Mouse (Mus musculus): Measurements from ENCODE around the gene Slc38a11.
A peak's percentile ranks its signal among the peaks of the same experiment; 100 is the strongest.

Slc38a11 gene

GRCm38 (mm10) chr2:65321998-65322754, 41.7 kb downstream of the Slc38a11 start:
- no peak for DNase-seq (ENCODE audit: low read depth, low spot score)

- DNase-seq (ENCODE audit: low read depth, low spot score), result no peak
Observed at GRCm38 (mm10) chr2:65320975-65321374, 42.9 kb downstream of the Slc38a11 start.

GRCm38 (mm10) chr2:65316721-65317120, 47.1 kb downstream of the Slc38a11 start:
- no peak for DNase-seq (ENCODE audit: low read depth, low spot score)

GRCm38 (mm10) chr2:65311250-65311649, 52.6 kb downstream of the Slc38a11 start:
- no peak for DNase-seq (ENCODE audit: low read depth, low spot score)

- peak; percentile 82 for DNase-seq (ENCODE audit: low read depth, low spot score)
Observed at GRCm38 (mm10) chr2:65296541-65296940, 67.3 kb downstream of the Slc38a11 start.

- DNase-seq (ENCODE audit: low read depth, low spot score), result peak; percentile 25
Observed at GRCm38 (mm10) chr2:65294092-65294491, 69.7 kb downstream of the Slc38a11 start.

GRCm38 (mm10) chr2:65293411-65293810, 70.4 kb downstream of the Slc38a11 start:
- no peak for DNase-seq (ENCODE audit: low read depth, low spot score)

- no peak for DNase-seq (ENCODE audit: low read depth, low spot score)
Observed at GRCm38 (mm10) chr2:65289721-65290120, 74.1 kb downstream of the Slc38a11 start.

- DNase-seq (ENCODE audit: low read depth, low spot score), result no peak
Observed at GRCm38 (mm10) chr2:65288696-65289095, 75.1 kb downstream of the Slc38a11 start.

GRCm38 (mm10) chr2:65285380-65285779, 78.5 kb downstream of the Slc38a11 start:
- DNase-seq (ENCODE audit: low read depth, low spot score), result no peak

- DNase-seq (ENCODE audit: low read depth, low spot score), result no peak
Observed at GRCm38 (mm10) chr2:65282979-65283378, 80.9 kb downstream of the Slc38a11 start.

GRCm38 (mm10) chr2:65279029-65279690, 84.7 kb downstream of the Slc38a11 start:
- no peak for DNase-seq (ENCODE audit: low read depth, low spot score)

GRCm38 (mm10) chr2:65275443-65276061, 88.3 kb downstream of the Slc38a11 start:
- no peak for DNase-seq (ENCODE audit: low read depth, low spot score)

- no peak for DNase-seq (ENCODE audit: low read depth, low spot score)
Observed at GRCm38 (mm10) chr2:65273910-65274309, 89.9 kb downstream of the Slc38a11 start.

GRCm38 (mm10) chr2:65268731-65269130, 95.1 kb downstream of the Slc38a11 start:
- DNase-seq (ENCODE audit: low read depth, low spot score), result no peak

GRCm38 (mm10) chr2:65267834-65268233, 96.0 kb downstream of the Slc38a11 start:
- DNase-seq (ENCODE audit: low read depth, low spot score), result no peak

- DNase-seq (ENCODE audit: low read depth, low spot score), result no peak
Observed at GRCm38 (mm10) chr2:65266576-65267299, 97.1 kb downstream of the Slc38a11 start.

Measured in R1 (cell line).